ENCODE assay signal across 13 mouse cellular contexts in the genomic region with DNA sequence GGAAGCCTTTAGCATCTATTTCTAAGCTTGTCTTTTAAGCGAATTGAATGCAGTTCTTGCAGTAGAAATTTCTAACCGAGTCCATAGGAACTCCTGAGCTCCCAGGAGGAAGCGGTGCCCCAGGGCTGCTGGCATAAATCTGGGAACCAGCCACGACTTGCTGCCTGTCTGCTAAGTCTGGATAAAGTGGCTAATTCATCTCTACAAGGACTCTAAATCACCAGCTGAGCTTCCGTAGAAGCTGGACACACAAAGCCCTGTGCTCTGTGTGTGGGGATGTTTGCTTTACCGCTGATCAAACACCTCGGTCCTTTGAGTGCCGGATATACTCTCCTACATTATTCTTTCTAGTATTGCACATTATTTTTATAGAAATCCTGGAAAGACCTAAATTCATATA.
DNase-seq lines count a peak whose midpoint lies in the region; ATAC-seq and TF ChIP-seq lines count a peak whose summit lies in the region.
"Had no signal": no experiment of that assay in that cellular context is flagged by ENCODE, and none has a peak within 500 bp of the region (broad histone marks: within the 10 kb centered on the region; RNA-seq: fewer than 3 reads in every experiment).

No protein-coding gene starts in this region.

- H3K4me2 ChIP-seq in hindbrain, embryonic 13.5 days = no peak overlapping the region
- no peak overlapping the region for H3K4me2 ChIP-seq in hindbrain, embryonic 12.5 days (replicated peaks)
- no peak overlapping the region for H3K4me2 ChIP-seq in hindbrain, embryonic 14.5 days (replicated peaks)
- no peak overlapping the region for H3K4me2 ChIP-seq in midbrain, postnatal 0 days (ENCODE audit: low read depth, low read length, poor library complexity, severe bottlenecking)

- H3K4me3 ChIP-seq in hindbrain, embryonic 13.5 days = no peak overlapping the region
- H3K4me3 ChIP-seq in hindbrain, embryonic 12.5 days = no peak overlapping the region
- H3K4me3 ChIP-seq in hindbrain, embryonic 14.5 days (replicated peaks; ENCODE audit: low read length) = no peak overlapping the region
- no peak overlapping the region for H3K4me3 ChIP-seq in midbrain, postnatal 0 days (ENCODE audit: low read depth, low read length)

- no peaks in the 10 kb centered on the region for H3K36me3 ChIP-seq in hindbrain, embryonic 13.5 days
- H3K36me3 ChIP-seq in hindbrain, embryonic 12.5 days = no peaks in the 10 kb centered on the region
- H3K36me3 ChIP-seq in hindbrain, embryonic 14.5 days (replicated peaks; ENCODE audit: control insufficient read depth, insufficient read depth) = no peaks in the 10 kb centered on the region
- no peaks in the 10 kb centered on the region for H3K36me3 ChIP-seq in midbrain, postnatal 0 days (ENCODE audit: insufficient read depth, low read length)

- H3K9me3 ChIP-seq in hindbrain, embryonic 13.5 days = no peaks in the 10 kb centered on the region
- no peaks in the 10 kb centered on the region for H3K9me3 ChIP-seq in hindbrain, embryonic 12.5 days (replicated peaks)
- no peaks in the 10 kb centered on the region for H3K9me3 ChIP-seq in hindbrain, embryonic 14.5 days (ENCODE audit: control insufficient read depth, low read length)
- H3K9me3 ChIP-seq in midbrain, postnatal 0 days (ENCODE audit: low read length) = no peaks in the 10 kb centered on the region

- 0 out of 2 replicates have a peak overlapping the region, but pooled peaks have one; percentile 6 for H3K9ac ChIP-seq in hindbrain, embryonic 13.5 days
- H3K9ac ChIP-seq in hindbrain, embryonic 12.5 days = no peak overlapping the region
- H3K9ac ChIP-seq in hindbrain, embryonic 14.5 days = no peak overlapping the region
- H3K9ac ChIP-seq in midbrain, postnatal 0 days (replicated peaks; ENCODE audit: low read length, poor library complexity, severe bottlenecking) = no peak overlapping the region

- peak; percentile 55 for DNase-seq in embryo, embryonic 10.5 days (ENCODE audit: low spot score)
- DNase-seq in hindbrain, embryonic 14.5 days (ENCODE audit: low spot score) = no peak
- peak; percentile 39 for DNase-seq in midbrain, postnatal 0 days (ENCODE audit: low spot score)
- no peak for DNase-seq in thymus, postnatal 0 days (ENCODE audit: low spot score)
- DNase-seq in ovary, adult 18-20 months (ENCODE audit: low spot score) = no peak
- DNase-seq in kidney, postnatal 36 days = no peak
- DNase-seq: adrenal gland, postnatal 10 days; cerebellum, adult 8-10 months; gastrocnemius, postnatal 14 days; layer of hippocampus, postnatal 36 days; thymus, postnatal 25 days had no signal

- no peaks in the 10 kb centered on the region for H3K27me3 ChIP-seq in hindbrain, embryonic 13.5 days
- H3K27me3 ChIP-seq in hindbrain, embryonic 12.5 days = no peaks in the 10 kb centered on the region
- H3K27me3 ChIP-seq in hindbrain, embryonic 14.5 days (ENCODE audit: control insufficient read depth, insufficient read depth, low read length) = no peaks in the 10 kb centered on the region
- no peaks in the 10 kb centered on the region for H3K27me3 ChIP-seq in midbrain, postnatal 0 days (ENCODE audit: insufficient read depth, low read length)

- H3K27ac ChIP-seq in hindbrain, embryonic 13.5 days = no peak overlapping the region; the same call in 1 of the 2 replicates
- H3K27ac ChIP-seq in hindbrain, embryonic 12.5 days = no peak overlapping the region
- H3K27ac ChIP-seq in hindbrain, embryonic 14.5 days = no peak overlapping the region
- H3K27ac ChIP-seq in midbrain, postnatal 0 days (ENCODE audit: low read depth, low read length) = no peak overlapping the region

- ATAC-seq in hindbrain, embryonic 13.5 days (ENCODE audit: low FRiP score) = no peak
- ATAC-seq in hindbrain, embryonic 12.5 days (ENCODE audit: low FRiP score) = no peak
- ATAC-seq in hindbrain, embryonic 14.5 days (ENCODE audit: low FRiP score) = peak; percentile 43; the same call in 1 of the 2 replicates
- ATAC-seq in midbrain, postnatal 0 days (ENCODE audit: low FRiP score) = no peak

- WGBS in hindbrain, embryonic 13.5 days = 50% methylated on average over 8 of the region's 8 CpGs
- 52% methylated on average over 8 of the region's 8 CpGs for WGBS in hindbrain, embryonic 12.5 days
- WGBS in hindbrain, embryonic 14.5 days = 39% methylated on average over 8 of the region's 8 CpGs
- 23% methylated on average over 8 of the region's 8 CpGs for whole genome bisulfite sequencing in midbrain, postnatal 0 days

- TF ChIP-seq CTCF in midbrain, postnatal 0 days (IDR thresholded peaks at IDR 0.05) = no peak

- peaks cover 8% of the 10 kb centered on the region; the same call in 1 of the 2 replicates for H3K4me1 ChIP-seq in hindbrain, embryonic 13.5 days (replicated peaks)
- no peaks in the 10 kb centered on the region for H3K4me1 ChIP-seq in hindbrain, embryonic 12.5 days
- H3K4me1 ChIP-seq in hindbrain, embryonic 14.5 days (replicated peaks; ENCODE audit: control insufficient read depth, insufficient read depth, low read length) = peaks cover 3% of the 10 kb centered on the region; the same call in 1 of the 2 replicates
- H3K4me1 ChIP-seq in midbrain, postnatal 0 days (ENCODE audit: insufficient read depth, low read length) = peaks cover 4% of the 10 kb centered on the region

Comparison
In these comparisons a context has a peak if more than half of its experiments do, and no peak if none do; other contexts are left out.
1. DNase-seq: peak in embryo, embryonic 10.5 days (single experiment) and midbrain, postnatal 0 days (single experiment); none in hindbrain, embryonic 14.5 days (single experiment), thymus, postnatal 0 days (single experiment), ovary, adult 18-20 months (single experiment) and kidney, postnatal 36 days (0 of 2).